Mouse (Mus musculus) v-Abl transformed pro-B cells (cell line): ENCODE data around the gene Zfp37.
"Not testable (repeated sequence)": the region's sequence is repeated elsewhere in the genome, so short reads cannot be mapped to it uniquely, and the experiment has no call there.

Source experiments
- in situ Hi-C, 2 experiments: fragments of 400-800 bp; cut with MboI; formaldehyde crosslinking; loops; one replicate each; pipeline ENCODE4 v1.15.1; 2025; ENCODE audit not compliant: unreplicated experiment in 2 of 2

Gene Zfp37

GRCm38 (mm10) chr4:62230769-62231168, at the start of gene Zfp37:
Gene Zfp37 (minus strand): TSS chr4:62231047.
- in situ Hi-C loops, result no loop called here

GRCm38 (mm10) chr4:62278081-62278480, 47.2 kb upstream of the Zfp37 start:
- in situ Hi-C loops, result no loop called here

GRCm38 (mm10) chr4:62277222-62277621, 46.4 kb upstream of the Zfp37 start:
- in situ Hi-C loops, result no loop called here

GRCm38 (mm10) chr4:62276642-62277041, 45.8 kb upstream of the Zfp37 start:
- in situ Hi-C loops, result no loop called here

GRCm38 (mm10) chr4:62274841-62275536, 44.1 kb upstream of the Zfp37 start:
- in situ Hi-C loops, result no loop called here

- in situ Hi-C loops, result no loop called here
These were observed 43.1 kb upstream of the Zfp37 start for GRCm38 (mm10) chr4:62273916-62274315.

GRCm38 (mm10) chr4:62272696-62273095, 41.8 kb upstream of the Zfp37 start:
- in situ Hi-C loops, result no loop called here

GRCm38 (mm10) chr4:62267101-62267500, 36.3 kb upstream of the Zfp37 start:
- in situ Hi-C loops, result no loop called here

GRCm38 (mm10) chr4:62266016-62266415, 35.2 kb upstream of the Zfp37 start:
- in situ Hi-C loops, result not testable (repeated sequence)

- in situ Hi-C loops, result no loop called here
These were observed 34.4 kb upstream of the Zfp37 start for GRCm38 (mm10) chr4:62265154-62265836.

GRCm38 (mm10) chr4:62263133-62263844, 32.4 kb upstream of the Zfp37 start:
- in situ Hi-C loops, result no loop called here

- in situ Hi-C loops, result no loop called here
These were observed 31.4 kb upstream of the Zfp37 start, which contains the start of gene Slc31a2 for GRCm38 (mm10) chr4:62262276-62262675. Gene Slc31a2 (plus strand): TSS chr4:62262562.

- in situ Hi-C loops, result no loop called here
These were observed 26.1 kb upstream of the Zfp37 start for GRCm38 (mm10) chr4:62256931-62257330.

GRCm38 (mm10) chr4:62254551-62254950, 23.7 kb upstream of the Zfp37 start:
- in situ Hi-C loops, result no loop called here

- in situ Hi-C loops, result no loop called here
These were observed 20.9 kb upstream of the Zfp37 start for GRCm38 (mm10) chr4:62251776-62252175.

GRCm38 (mm10) chr4:62250896-62251544, 20.2 kb upstream of the Zfp37 start:
- in situ Hi-C loops, result no loop called here

GRCm38 (mm10) chr4:62248328-62248727, 17.5 kb upstream of the Zfp37 start:
- in situ Hi-C loops, result no loop called here

- in situ Hi-C loops, result no loop called here
These were observed 9.7 kb upstream of the Zfp37 start for GRCm38 (mm10) chr4:62240586-62240985.

GRCm38 (mm10) chr4:62230153-62230552, 694 bp downstream of the Zfp37 start:
- in situ Hi-C loops, result no loop called here

- in situ Hi-C loops, result no loop called here
These were observed 1.4 kb downstream of the Zfp37 start for GRCm38 (mm10) chr4:62229448-62229847.

- in situ Hi-C loops, result no loop called here
These were observed 2.5 kb downstream of the Zfp37 start for GRCm38 (mm10) chr4:62228391-62228790.
